Mouse (Mus musculus) urinary bladder, postnatal 36 days (tissue): Measurements from ENCODE around the gene Mctp1.
"Not testable (repeated sequence)": the region's sequence is repeated elsewhere in the genome, so short reads cannot be mapped to it uniquely, and the experiment has no call there.

Source experiments
- DNase-seq, 2 experiments: peaks; one replicate each; pipeline ENCODE4 v3.0.0; 2022; ENCODE audit warnings: low spot score in 2 of 2, mixed read lengths in 1 of 2

Mctp1 gene

GRCm38 (mm10) chr13:76383972-76384663 is at the start of gene Mctp1:
Gene Mctp1 (plus strand): TSS chr13:76384535.
- peak; percentile 41 to 58 for DNase-seq

- not testable (repeated sequence) for DNase-seq
Measured at GRCm38 (mm10) chr13:76345941-76346340, 38.4 kb upstream of the Mctp1 start.

- no peak for DNase-seq
Measured at GRCm38 (mm10) chr13:76358720-76359119, 25.6 kb upstream of the Mctp1 start.

DNA sequence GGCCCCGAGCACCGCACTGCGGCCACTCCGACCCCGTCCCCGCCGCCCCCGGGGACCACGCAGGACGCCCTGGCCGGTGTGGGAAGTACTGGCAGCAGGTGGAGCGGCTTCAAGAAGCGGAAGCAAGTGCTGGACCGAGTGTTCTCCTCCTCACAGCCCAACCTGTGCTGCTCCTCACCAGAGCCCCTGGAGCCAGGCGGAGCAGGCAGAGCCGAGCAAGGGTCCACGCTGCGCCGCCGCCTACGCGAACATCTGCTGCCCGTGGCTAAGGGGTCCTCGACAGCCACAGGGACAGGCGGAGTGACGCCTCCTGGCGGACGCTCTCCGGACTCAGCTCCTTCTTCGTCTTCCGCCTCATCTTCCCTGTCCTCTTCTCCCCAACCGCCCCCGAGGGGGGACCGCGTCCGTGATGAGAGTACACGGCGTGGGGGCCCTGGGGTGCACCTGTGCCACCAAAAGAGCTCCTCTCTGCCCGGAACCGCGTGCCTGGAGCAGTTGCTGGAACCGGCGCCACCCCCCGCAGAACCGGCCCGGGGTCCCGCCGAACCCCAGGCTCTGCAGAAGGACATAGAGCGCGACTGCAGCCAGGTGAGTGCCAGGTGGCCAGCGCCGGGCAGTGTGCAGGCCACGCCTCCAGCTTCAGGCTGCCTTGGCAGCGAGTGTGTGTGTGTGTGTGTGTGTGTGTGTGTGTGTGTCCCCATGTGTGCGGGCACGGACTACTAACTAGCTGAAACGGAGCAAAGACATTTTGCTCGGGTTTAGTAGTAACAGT is 515 bp downstream of the Mctp1 start:
- peak; percentile 30 to 41 for DNase-seq

GRCm38 (mm10) chr13:76388615-76389014 is 4.3 kb downstream of the Mctp1 start:
- no peak for DNase-seq

DNA sequence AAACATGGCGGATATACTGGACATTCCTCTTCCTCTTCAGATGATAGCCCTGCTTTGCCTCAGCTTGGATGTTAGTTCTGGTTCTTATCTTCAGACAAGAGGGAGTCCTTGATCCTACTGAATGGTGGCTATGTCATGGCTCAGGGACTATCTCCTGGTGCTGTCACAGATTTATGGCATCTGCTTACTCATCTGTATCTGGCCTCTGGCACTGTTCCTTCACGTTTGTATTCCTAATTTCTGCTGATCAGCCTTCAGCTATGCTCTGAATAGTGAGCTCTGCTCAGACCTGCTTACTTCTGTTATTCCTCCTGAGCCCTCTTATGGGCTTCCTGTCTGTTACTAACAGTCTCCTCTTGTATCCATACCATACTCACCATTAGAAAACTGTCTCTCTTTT is 7.6 kb downstream of the Mctp1 start:
- DNase-seq, result no peak

GRCm38 (mm10) chr13:76393106-76393505 is 8.8 kb downstream of the Mctp1 start:
- no peak for DNase-seq

DNA sequence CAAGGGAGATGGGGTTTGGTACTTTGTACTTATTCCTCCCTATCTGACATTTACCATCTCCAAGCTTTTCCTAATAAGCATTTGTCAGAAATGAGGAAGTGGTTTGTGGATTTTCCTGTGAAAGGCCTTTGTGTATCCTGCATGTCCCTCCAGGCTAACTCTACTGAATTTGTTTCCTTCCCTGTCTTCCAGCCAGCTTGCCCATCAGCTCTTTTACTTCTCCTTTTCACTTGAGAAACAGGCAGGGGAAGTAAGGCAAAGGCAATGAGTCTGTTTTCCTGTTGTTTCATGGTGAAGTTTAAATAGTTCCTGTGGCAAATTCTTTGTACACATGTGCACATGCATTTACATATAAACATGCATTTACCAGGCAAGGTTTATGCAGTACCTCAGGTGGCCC is 11.6 kb downstream of the Mctp1 start:
- no peak for DNase-seq

DNA sequence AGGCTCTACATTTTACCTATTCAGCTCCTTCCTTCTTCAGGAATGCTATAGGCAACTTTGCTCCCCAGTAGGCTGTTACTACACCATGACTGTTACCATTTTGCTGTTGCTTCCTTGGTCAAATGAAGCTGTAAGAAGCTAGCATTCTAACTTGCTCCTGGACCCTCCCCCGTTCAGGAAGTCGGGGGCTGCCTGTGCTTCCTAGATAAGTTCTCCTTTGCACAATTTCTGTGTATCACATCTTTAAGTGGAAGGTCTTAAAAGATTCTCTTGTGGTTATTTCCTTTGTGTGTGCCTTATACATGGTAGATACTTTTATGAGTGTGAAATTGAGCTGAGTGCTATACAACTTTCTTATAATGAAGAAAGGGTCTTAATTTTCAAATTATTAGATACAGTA is 25.0 kb downstream of the Mctp1 start:
- DNase-seq, result no peak

DNA sequence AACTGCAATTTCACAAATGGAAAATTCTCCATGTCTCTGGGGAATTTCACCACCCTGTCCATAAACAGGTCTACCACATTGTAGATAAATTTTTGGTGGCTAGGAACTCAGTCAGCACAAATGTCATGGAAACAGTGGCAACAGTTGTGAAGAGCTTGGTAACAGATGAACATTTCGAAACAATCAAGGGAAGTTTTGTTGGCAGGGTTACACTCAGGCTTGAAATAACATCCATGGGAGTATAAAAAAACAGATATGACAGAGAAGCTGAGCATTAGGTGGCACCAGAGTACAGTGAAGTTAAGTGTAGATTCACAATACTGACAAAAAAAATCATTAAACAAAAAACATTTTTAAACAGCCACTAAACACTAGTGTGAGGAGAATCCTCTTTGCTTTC is 26.3 kb downstream of the Mctp1 start:
- DNase-seq, result no peak

DNA sequence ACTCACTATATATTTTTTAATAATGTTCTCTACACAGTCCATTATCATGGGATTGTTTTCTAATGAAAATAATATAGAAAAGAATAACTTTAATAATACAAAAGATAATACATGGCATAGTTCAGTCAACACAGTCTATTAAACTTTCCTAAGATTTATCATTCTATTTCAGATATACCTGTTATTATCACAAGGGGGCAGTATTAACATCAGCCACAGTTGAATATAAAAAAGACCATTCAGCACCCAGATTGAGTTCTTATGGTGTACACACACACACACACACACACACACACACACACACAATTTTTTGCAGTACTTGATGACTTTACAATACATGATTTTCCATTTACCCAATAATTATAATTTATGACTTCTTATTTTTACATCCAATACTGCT is 31.0 kb downstream of the Mctp1 start:
- no peak for DNase-seq

DNA sequence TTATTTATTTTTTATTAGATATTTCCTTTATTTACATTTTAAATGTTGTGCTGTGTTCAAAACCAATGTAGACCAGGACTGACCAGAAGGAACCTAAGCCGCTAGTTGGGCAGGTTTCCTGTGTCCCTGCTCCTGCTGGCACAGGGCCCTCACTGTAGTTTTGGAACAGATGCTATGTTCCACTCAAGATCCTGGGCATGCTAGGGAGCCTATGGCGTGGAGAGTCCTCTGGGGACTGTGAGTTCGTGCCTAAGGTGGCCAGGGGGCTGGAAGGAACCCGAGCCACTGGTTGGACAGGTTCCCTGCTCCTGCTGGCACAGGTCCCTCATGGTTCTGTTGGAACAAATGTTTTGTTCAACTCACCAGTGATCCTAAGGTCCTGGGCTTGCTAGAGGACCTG is 35.8 kb downstream of the Mctp1 start:
- DNase-seq, result peak in 1 of 2 experiments; percentile 20

DNA sequence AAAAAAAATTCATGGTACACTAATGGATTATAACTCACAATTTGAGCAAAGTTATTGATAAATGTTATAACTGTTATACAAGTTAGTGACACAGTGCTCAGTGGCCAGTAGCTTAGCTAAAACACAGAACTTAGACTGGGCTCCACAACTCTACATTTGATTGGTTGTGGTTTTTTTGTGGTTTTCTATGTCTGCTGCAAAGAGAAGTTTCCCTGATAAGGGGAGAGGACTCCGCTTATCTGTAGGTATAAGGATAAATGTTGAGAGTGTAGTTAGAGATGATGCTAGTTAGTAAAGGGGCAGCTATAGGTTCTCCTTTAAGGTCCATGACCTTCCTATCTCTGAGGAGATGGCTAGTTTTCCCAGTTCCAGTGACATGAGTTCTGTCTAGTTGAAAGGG is 36.7 kb downstream of the Mctp1 start:
- DNase-seq, result no peak

DNA sequence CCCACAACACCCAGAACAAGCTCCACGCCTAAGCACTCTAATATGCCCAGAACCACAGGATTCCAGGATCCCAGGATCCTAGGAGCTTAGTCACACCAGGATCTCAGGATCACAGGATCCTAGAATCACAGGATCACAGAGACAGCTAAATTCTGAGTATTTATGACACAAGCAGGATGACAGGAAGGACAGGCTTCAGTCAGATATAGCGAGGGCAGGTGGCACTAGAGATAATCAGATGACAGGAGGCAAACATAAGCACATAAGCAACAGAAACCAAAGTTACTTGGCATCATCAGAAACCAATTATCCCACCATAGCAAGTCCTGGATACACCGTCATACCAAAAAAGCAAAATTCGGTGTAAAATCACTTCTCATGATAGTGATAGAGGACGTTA is 37.8 kb downstream of the Mctp1 start:
- no peak for DNase-seq

- no peak for DNase-seq
Measured at GRCm38 (mm10) chr13:76429456-76429855, 45.1 kb downstream of the Mctp1 start.

- DNase-seq, result no peak
Measured at GRCm38 (mm10) chr13:76429927-76430326, 45.6 kb downstream of the Mctp1 start.

DNA sequence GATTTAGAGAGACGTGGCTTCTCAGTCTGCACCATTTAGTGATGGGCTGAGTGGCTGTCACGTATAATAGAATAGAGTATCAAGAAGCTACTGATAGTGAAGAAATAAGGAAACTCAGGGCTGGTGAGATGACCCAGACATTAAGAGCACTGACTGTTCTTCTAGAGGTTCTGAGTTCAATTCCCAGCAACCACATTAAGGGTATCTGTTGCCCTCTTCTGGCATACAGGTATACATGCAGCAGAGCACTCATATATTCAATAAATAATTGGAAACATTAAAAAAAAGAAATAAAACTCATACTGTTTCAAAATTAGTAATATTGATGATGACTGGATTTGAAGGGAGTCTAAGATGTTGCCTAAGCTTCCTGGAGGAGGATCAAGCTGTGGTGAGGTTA is 47.6 kb downstream of the Mctp1 start:
- no peak for DNase-seq

GRCm38 (mm10) chr13:76433438-76433837 is 49.1 kb downstream of the Mctp1 start:
- no peak for DNase-seq

DNA sequence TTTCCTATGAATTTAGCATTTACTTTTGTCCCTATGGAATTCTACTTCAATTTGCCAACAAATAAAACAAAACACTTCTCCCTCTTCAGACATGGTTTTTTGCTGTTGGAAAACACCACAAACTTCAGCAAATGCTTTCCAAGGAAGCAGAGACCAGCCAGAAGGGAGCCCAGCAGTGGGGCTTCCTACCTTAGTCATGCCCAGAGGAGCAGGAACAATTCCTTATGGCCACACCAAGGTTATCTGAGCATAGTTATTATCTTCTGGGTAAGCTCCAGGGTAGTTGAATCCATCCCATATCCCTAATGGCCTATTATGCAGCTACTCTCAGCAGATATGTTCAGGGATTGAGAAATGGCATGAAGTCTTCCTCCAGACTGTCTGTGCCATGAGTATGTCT is 52.1 kb downstream of the Mctp1 start:
- no peak for DNase-seq

DNA sequence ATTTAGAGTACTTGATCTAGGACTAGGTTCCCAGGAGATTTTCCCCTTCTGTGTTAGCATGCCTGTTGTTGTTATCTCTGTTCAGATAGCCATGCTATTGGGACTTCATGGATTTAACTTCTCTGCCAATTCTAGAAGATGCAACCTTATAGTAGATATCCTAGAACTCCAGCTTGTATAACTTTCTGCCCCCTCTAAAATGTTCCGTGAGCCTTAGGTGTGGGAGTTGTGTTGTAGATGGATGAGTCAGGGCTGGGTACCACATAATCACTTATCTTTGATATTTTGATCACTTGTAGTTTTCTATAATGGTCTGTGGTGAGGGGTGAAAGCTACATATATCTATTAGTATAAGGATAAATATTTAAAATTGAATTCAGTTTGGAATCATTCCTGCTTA is 54.4 kb downstream of the Mctp1 start:
- no peak for DNase-seq

DNA sequence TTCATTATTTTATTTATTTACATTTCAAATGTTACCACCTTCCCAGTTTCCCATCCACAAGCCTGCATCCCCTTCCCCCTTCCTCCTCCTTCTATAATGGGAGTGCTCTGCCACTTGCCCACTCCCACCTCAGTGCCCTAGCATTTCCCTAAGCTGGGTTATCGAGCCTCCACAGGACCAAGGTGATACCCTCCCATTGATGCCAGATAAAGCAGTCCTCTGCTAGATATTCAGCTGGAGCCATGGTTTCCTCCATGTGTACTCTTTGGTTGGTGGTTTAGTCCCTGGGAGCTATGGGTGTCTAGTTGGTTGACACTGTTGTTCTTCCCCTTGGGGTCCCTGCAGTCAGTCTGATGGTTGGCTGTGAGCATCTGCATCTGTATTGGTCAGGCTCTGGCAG is 61.7 kb downstream of the Mctp1 start:
- no peak for DNase-seq

- no peak for DNase-seq
Measured at GRCm38 (mm10) chr13:76447528-76447927, 63.2 kb downstream of the Mctp1 start.

- not testable (repeated sequence) for DNase-seq
Measured at GRCm38 (mm10) chr13:76451526-76451925, 67.2 kb downstream of the Mctp1 start.
